Mouse (Mus musculus) heart, postnatal 14 days (tissue): ENCODE data around the gene Pglyrp1. TPM values are rescaled to one million over a fixed set of nuclear protein-coding genes. Genes with fewer than 3 reads are reported as not detected.
"Not testable (repeated sequence)": the region's sequence is repeated elsewhere in the genome, so short reads cannot be mapped to it uniquely, and the experiment has no call there.

Source experiments
- DNase-seq, 2 experiments: peaks; one replicate each; pipeline ENCODE4 v3.0.0; 2021 to 2022
- intact Hi-C: fragments of 180-260 bp; cut with DNase I; formaldehyde crosslinking; loops from one replicate; pipeline ENCODE4 v1.15.1; 2025
- long read RNA-seq, 2 experiments: library from polyadenylated mRNA; stranded (forward); transcript quantifications; one replicate each; pipeline ENCODE4 v2.0.0; 2021
- total RNA-seq, 2 experiments: library from RNA; stranded (reverse); gene quantifications; 2 replicates each; pipeline ENCODE4 v1.2.3; 2021

The Pglyrp1 gene
- 1 to 10 TPM; 2.0 to 3.3 TPM for total RNA-seq
- long read RNA-seq, experiment 1 = 0 reads
- long read RNA-seq, experiment 2, partial matches to known transcripts = 0 of 1 reads
- long read RNA-seq, experiment 2, other reads (novel, unspliced or antisense) = 1 of 1 reads

DNA sequence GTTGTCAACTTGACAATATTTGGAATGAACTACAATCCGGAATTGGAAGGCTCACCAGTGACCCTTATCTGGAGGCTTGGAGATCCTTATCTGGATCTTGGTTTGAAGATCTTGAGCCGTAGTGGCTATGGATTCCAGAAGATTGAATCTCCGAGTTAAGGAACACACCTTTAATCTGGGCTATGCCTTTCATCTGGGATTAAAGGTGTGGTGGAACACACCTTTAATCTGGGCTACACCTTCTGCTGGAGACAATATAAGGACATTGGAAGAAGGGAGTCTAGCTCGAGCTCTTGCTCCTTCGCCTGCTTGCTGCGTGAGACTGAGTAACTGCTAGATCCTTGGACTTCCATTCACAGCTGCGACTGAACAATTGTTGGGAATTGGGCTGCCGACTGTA lies at the start of gene Pglyrp1:
TSS of gene Pglyrp1 (plus strand) at position 301 of the 400 bp plus-strand sequence.
- DNase-seq, intact Hi-C loops: not testable (repeated sequence)

DNA sequence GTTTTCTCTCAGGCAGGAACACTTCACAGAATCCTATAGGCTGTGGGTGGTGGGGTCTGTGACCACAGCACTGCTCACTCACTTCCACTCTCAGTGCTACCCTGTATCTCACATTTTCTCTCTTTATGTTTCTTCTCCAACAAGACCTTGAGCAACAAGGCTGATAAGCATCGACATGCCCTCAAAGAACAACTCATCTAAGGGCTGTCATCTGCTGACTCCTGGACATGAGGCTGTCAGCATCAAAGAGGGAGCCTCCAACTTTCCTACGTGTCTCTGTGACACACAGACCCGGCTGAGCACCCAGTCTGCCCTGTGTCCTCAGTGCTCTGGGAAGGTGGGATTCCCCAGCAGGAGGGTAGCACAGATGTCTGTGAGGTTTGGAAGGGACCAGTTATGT lies 49.6 kb upstream of the Pglyrp1 start, which contains the start of gene Psg17:
TSS of gene Psg17 (minus strand) at position 101 of the 400 bp plus-strand sequence.
- intact Hi-C loops = no loop called here
- no peak for DNase-seq

DNA sequence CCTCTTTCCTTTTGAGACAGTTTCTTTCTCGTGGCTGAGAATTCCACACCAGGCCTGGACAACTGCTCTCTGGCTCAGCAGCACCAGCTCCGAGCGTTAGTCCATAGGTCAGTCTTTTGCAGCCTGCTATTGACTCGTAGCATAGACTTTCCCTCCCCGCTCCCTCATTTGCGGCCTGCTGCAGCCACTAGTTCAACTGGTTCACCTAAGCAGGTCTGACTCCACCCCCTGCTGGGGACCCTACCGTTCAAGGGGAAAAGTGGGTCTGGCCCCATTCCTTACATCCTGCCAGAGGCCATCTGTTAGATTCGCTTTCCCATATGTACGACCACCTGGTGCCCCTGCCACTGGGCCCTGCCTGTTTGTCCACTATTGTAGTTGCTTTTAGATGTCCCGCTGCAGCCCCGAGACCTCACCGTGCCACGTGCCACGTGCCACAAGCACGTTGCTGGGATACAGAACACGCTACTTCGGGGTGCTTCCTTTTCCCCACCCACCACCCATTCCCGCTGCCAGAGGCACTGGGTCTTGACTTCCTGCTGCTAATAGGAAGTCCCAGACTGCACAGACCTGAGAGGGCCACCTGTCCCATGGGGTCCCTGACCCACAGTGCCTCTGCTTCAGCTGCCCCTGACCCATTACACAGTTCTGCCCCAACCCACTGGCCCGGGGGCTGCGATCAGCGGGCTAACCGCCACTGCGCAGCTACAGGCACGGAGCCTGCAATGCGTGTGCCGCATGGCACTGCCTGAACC lies 43.2 kb upstream of the Pglyrp1 start:
- no peak for DNase-seq
- intact Hi-C loops = no loop called here

DNA sequence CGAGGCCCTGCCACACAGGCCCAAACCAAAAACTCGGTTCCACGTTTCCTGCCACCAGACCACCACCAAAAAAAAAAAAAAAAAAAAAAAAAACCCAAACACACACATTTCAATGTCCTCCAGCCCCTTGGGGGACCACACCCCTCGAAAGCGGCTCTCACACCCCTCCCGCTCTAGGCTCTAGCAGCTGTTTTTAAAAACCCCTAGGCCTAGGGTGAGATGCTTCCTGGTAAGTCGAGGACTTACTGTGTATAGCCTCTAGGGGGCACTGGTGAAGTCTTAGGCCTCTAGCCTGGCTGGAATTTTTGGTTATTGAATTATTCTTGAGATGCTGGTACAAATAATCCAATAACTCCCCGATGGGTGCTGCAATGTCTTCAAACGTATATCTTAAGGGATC lies 42.5 kb upstream of the Pglyrp1 start:
- intact Hi-C loops = no loop called here
- DNase-seq = peak in 1 of 2 experiments; percentile 19

DNA sequence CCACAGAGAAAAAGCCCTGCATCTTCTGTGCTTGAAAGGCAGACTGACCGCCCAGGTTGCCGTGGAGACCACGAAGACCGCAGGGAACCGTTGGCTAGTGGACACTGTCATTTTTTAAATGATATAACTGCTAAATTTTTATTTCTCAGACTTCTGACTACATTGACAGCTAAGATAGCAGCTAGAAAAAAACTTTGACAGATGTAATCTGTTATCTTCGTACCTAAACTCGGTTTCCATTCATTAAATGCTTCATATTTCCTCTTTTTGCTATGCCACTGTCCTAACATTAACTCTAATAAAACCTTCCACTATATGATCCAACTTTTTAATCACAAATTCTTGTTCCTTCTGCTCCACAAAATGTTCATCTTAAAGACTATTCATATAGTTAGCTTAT lies 41.6 kb upstream of the Pglyrp1 start:
- no peak for DNase-seq
- intact Hi-C loops = no loop called here

DNA sequence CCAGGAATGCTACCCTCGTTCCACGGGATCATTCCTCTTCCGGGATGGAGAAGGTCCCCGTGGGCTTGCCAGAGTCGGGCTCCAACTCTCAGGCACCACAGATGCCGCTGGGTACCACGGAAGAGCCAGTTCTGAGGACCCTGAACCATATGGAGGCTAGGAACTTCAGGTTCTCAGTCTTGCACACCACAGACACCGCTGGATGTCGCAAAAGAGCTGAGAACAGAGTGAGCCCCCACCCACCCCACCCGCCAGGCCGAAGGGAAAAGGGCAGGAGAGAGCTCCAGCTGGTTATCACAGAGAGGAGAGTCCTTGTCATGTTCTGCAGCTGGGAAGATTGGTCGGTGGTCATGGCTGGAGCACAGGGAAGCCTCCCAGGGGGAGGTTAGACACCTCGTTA lies 38.8 kb upstream of the Pglyrp1 start:
- DNase-seq = peak; percentile 34 to 36
- intact Hi-C loops = loop anchor here (2.0 kb wide), 1 partner anchor 41 kb away; no protein-coding TSS in a partner anchor

DNA sequence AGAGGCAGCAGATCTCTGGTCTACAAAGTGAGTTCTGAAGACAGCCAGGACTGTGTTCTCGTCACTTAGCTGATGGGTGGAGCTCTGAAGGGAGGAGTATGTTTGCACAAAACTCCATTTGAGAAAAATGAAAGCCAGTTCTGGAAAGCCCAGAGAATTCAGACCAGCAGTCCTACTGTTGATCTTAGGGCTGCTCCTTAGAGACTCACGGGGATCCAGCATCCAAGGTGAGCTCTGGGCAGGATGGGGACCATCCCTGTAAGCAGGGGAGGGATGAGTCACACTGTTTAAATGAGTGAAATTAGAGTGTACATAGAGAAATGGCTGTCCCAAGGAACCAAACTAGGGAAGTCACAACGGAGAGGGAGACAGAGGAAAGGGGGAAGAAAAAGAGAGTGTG lies 31.3 kb upstream of the Pglyrp1 start, which contains the start of gene Mill2:
TSS of gene Mill2 (plus strand) at position 102 of the 400 bp plus-strand sequence.
- intact Hi-C loops = no loop called here
- peak in 1 of 2 experiments; percentile 38 for DNase-seq

DNA sequence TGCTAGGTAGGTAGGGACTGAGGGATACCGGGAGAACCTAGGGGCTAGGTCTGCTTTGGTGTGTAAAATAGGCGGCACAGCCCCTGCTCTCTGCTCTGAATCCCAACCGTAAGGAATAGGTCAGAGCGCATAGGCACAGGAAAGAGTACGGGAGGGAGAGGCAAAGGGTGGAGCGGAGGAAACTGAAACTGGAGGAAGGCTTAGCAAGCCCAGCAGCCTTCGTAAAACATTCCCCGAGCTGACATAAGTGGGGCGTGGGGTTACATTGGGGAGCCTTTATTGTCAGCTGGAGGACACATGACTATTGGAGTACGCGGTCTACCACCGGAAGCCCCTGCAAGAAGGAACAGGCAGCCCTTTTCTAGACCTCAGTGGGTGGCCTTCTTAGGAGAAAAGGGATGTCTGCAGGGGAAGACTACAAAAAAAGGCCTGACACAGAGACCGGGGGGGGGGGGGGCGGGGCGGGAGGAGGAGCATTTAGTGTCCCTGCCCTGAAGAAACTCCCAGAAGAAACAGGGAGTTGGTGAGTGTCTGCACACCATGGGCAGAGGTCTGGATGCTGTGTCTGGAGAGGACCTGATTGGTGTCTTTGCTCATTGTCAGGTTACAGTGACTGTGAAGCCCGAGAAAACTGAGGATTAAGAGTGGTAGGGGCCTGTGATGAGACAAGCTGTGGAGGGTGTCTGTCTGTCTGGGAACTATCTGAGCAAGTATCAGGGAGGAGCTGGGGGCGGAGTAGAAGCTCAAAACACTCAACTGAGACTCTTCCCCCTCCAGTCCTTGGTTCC lies 30.6 kb upstream of the Pglyrp1 start:
- DNase-seq = peak; percentile 55 to 61
- intact Hi-C loops = no loop called here

DNA sequence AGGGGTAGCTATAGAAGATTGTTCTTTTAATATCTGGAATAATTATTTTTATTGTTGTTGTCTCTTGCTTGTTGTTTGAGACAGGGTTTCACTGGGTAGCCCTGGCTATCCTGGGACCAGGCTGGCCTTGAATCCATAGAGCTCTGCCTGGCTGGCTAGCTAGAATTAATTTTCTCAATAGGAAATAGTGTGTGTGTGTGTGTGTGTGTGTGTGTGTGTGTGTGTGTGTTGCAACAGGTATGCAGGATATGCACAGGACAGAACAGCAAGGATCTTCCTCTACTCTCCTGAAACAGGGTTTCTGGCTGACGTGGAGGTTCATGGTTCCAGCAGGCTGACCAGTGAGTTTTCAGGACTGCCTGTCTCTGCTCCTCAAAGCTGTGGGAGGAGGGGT lies 30.0 kb upstream of the Pglyrp1 start:
- no peak for DNase-seq
- intact Hi-C loops = no loop called here

DNA sequence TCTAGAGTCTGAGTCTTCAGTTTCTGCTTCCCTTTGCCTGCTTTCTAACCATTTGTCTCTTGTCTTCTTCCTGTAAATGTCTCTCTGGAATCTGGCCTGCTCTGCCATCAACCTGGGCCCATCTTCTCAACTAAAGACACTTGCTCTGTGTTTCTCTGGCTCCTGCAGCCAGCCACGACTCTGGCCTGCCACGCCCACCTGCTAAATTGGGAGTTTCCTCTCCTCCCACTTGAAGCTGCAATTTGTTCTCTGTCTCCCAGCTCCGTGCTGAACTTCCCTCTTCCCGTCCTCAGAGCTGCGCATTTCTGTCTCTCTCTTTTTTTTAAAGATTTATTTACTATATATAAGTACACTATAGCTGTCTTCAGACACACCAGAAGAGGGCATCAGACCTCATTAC lies 26.3 kb upstream of the Pglyrp1 start:
- peak in 1 of 2 experiments; percentile 9 for DNase-seq
- intact Hi-C loops = no loop called here

DNA sequence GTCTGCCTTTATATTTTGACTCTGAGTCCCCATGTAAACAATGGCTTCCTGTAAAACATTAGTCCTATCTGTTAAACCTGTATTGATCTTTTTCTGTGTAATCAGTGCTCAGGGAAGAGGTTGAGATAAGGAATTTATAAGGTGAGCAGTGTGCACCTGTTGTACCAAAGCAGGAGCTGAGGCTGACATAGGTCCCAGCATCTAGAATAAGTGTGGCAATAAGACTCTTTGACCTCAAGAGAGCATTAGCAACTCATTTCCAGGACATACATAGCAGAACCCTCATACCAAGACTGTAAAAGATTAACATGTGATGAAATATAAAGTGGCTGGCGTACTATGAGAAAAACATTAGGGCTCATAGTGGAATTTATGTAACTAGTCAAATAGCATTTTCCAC lies 22.7 kb upstream of the Pglyrp1 start:
- intact Hi-C loops = no loop called here
- no peak for DNase-seq

DNA sequence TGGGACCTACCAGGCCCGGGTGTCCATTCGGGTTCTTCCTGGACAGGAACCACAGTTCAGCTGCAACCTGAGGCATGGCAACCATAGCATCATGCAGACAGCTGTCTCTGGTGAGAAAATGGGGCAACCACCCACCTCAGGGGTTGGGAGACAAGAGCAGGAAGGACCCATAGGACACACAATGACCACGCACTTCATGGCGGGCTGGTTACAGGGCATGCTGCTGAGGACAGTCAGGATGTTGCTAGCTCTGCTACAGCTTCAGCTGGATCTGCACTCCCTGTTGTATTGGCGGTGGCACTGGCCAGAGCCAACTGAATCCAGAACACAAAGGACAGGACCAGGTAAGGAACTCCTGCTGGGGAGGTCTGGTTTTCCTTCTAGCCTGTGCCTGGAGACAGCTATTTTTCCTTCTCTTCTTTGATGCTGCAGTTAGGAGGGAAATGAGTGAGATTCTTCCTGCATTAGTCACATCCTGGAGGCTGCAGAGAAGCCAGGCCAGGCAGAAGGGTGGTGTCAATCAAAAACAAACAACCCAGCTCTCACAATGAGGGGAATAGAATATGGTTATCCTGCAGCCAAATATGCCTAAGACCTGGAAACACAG lies 12.7 kb upstream of the Pglyrp1 start:
- peak in 1 of 2 experiments; percentile 16 for DNase-seq
- intact Hi-C loops = no loop called here

DNA sequence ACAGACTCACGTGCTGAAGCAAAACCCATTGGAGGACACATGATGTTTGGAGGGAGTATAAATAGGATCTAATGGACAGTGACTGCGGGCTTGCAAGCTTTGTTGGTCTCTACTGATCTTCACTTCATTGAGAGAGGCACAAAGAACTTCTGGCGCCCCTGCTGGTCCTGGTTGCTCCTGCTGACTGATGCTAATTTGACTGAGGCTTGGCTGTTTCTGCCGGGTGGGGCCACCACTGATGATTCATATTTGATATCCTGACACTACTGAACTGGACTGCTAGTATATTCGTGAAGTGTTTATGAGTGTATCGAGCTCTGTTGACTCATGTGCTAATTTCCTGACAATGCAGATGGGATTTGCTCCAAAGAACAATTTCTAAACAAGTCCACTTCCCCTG lies 8.3 kb upstream of the Pglyrp1 start:
- intact Hi-C loops = no loop called here

DNA sequence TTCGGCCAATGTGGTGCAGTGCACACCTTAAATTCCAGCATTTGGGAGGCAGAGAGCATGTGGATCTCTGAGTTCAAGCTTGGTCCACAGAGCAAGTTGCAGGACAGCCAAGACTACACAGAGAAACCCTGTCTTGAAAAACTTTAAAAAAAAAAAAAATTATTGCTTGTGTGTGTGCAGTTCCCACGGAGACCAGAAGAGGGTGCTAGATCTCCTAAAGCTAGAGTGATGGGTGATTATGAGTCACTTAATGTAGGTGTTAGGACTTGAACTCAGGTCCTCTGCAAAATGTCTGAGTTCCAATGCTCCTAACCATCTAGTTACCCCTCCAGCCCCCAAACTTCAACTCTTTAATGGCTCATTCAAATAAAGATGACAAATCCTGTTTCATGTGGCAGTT lies 2.6 kb upstream of the Pglyrp1 start:
- intact Hi-C loops = no loop called here
- no peak for DNase-seq

More for the DNA sequence above, 8.3 kb upstream of the Pglyrp1 start:
- no peak for DNase-seq

DNA sequence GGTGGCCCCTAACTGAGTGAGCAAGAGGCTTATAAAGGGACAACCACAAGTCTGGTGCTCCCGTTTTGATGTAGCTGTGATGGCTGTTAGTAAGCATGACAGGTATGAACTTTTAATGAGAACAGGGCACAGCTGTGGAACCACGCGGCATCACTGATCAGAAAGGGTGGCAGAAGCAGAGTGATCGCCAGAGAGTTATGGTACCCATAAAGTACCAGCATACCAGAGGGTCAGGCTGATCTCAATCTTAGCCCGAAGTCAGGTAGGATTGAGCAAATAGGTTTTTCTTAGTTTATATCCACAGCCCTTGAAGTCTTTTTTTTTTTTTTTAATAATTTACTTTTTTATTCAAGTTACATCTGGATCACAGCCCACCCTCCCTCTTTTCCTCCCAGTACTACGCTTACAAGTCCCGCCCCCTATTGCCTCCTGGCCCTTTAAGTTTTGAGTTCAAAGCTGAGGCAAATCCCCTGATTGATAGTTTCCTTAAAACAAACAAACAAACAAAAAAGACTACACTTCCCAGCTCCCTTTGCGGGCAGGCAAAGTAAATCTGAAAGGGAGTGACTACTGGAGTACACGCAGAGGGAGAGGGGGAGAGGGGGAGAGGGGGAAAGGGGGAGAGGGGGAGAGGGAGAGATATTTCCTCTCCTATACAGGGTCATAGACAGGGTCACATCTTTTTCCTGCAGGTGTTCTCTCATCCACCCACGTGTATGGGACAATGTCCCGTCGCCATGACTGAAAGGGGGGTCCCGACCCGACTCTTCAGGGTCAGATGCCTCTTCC lies 1.1 kb downstream of the Pglyrp1 start:
- no peak for DNase-seq
- intact Hi-C loops = loop anchor here (2.0 kb wide), 1 partner anchor 39 kb away; no protein-coding TSS in a partner anchor

DNA sequence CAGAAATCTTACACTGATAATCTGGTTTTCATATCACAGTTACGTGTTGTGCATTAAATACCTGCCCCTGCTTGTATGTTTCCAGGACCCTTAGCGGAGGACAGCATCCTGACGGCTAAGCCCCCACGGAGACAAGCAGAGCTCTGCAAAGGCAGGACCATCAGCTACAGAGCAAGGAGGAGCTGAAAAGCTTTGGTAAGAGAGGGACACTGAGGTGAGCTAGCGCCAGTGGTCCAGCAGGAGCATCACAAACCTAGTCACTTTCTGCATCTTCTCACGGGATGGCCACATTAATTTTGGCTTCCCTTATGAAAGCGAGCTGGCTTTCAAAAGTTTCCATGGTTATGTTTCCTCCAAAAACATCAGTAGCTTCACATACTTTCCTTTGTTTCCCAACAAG lies 1.7 kb downstream of the Pglyrp1 start:
- no peak for DNase-seq
- intact Hi-C loops = loop anchor here (1.0 to 2.0 kb wide), 2 partner anchors 40 to 124 kb away; no protein-coding TSS in a partner anchor

DNA sequence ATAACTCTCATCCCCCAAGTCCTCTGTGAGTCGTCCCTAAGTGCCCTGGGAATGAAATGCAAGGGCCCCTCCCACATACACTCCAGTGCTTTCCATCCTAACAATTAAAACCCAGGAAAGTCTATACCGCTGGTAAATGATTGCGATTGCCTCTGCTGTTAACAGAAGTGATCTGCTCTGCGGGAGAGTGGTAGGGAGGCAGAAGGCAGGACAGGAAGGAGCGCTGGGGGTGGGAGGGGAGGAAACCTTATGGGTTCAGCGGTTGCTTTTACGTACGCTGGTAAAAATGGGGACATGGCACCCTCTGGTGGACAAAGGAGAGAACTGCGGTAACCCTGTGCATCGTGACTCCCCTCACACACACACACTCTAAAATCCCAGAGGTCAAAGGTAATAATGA lies 2.1 kb downstream of the Pglyrp1 start:
- intact Hi-C loops = loop anchor here (1.0 to 2.0 kb wide), 2 partner anchors 40 to 124 kb away; no protein-coding TSS in a partner anchor
- peak; percentile 68 to 76 for DNase-seq

DNA sequence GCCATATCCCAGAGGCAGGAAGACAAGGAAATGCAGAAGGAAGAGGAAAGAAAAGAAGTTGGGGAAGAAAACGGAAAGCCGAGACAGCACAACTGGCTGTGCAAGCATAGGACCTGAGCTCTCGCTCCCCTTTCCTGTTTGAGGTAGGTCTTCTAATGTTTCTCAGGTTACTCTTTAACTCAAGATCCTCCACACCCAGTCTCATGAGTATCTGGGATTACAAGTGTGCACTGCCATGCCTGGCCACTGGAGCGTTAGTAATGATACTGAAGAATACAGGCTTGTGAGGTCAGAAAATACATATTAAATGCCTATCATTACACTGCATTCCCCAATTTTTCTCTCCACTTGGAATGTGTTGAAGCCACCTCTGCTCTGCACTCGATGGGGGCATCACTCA lies 4.2 kb downstream of the Pglyrp1 start:
- DNase-seq = no peak
- intact Hi-C loops = no loop called here

DNA sequence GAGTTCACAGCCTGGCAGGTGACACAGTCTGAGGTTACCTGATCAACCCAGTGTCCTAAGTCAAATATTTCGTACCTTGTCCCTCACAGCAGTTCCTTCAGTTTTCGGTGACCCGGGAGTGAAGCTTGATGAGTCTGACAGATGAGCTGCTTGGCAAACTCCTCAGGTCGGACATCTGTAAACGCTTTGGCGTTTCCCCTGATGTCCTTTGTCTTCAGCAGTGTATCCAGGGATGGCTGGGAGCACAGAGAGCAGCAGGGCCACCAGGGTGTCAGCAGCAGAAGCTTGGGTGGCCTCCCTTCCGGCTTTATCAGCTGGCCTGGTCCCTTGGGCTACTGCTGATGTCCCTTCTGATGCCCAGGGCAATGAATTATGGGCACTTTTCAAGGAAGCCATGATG lies 7.6 kb downstream of the Pglyrp1 start:
- intact Hi-C loops = no loop called here
- no peak for DNase-seq
